Mouse (Mus musculus) C2C12 (cell line): ENCODE measurements around the gene Hfe2.

ENCODE experiments used
- CEBPB ChIP-seq: IDR thresholded peaks from one replicate; pipeline ENCODE4 v1.6.1; 2011; ENCODE audit warnings: low read depth, mild to moderate bottlenecking, control low read depth, moderate library complexity
- CTCF ChIP-seq: IDR thresholded peaks from one replicate; pipeline ENCODE4 v1.5.1; 2011; ENCODE audit not compliant: control insufficient read depth, insufficient read depth, insufficient read length
- MAX ChIP-seq: IDR thresholded peaks from one replicate; pipeline ENCODE4 v1.6.1; 2011; ENCODE audit warnings: mild to moderate bottlenecking, control low read depth
- MYOD1 ChIP-seq: IDR thresholded peaks from one replicate; pipeline ENCODE4 v1.6.1; 2011; ENCODE audit warnings: low read depth; ENCODE audit not compliant: control insufficient read depth, insufficient read length
- MYOG ChIP-seq: IDR thresholded peaks from one replicate; pipeline ENCODE4 v1.6.1; 2011; ENCODE audit not compliant: control insufficient read depth, insufficient read length; ENCODE audit errors: extremely low read depth
- USF1 ChIP-seq: IDR thresholded peaks from one replicate; pipeline ENCODE4 v1.6.1; 2011; ENCODE audit warnings: low read depth, mild to moderate bottlenecking, control low read depth, moderate library complexity

DNA sequence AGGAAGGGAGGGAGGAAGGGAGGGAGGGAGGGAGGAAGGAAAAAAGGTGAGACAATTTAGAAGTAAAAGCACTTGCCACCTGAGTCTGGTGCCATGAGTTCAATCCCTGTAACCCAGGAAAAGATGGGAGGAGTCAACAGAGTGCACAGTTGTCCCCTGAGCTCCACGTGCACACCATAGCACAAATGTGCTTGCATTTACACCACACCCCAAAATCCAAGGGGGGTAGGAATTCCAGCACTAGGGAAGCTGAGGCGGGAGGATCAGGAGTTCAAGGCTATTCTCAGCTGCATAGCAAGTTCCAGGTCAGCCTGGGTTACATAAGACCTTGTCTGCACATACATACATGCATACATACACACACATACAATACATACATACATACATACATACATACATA lies 46.4 kb downstream of the Hfe2 start:
- TF ChIP-seq CTCF (no peak), MAX (no peak), USF1 (no peak), MYOG (no peak), MYOD1 (no peak), CEBPB (no peak)
